ENCODE assay signal across 20 mouse cellular contexts in genomic region chr7:80018506-80019452, GRCm38 (mm10). TPM values are rescaled to one million over a fixed set of nuclear protein-coding genes. Genes with fewer than 3 reads are reported as not detected.
DNase-seq lines count a peak whose midpoint lies in the region; ATAC-seq and TF ChIP-seq lines count a peak whose summit lies in the region.
"Had no signal": no experiment of that assay in that cellular context is flagged by ENCODE, and none has a peak within 500 bp of the region (broad histone marks: within the 10 kb centered on the region; RNA-seq: fewer than 3 reads in every experiment).

No protein-coding gene starts in this region.

- DNase-seq in A20 (ENCODE audit: low read depth, low spot score) (peak; percentile 92), CH12.LX (ENCODE audit: extremely low read depth) (peak; percentile 73)
- DNase-seq in left cerebral cortex, postnatal 14 days (ENCODE audit: low spot score in 2 of 2) = no peak
- DNase-seq in limb, embryonic 10.5 days (ENCODE audit: low spot score) = no peak
- no peak for DNase-seq in lung, adult 18-20 months
- DNase-seq: cerebellum, postnatal 14 days; gastrocnemius, postnatal 36 days; heart, postnatal 4 days; layer of hippocampus, postnatal 36 days; lung, postnatal 10 days; right cerebral cortex, postnatal 4 days; thymus, adult 2 months had no signal

- H3K4me2 ChIP-seq in CH12.LX (ENCODE audit: insufficient read depth, low read depth, poor library complexity, severe bottlenecking) = peak overlapping the region; percentile 73
- H3K4me2 ChIP-seq: forebrain, embryonic 13.5 days; heart, embryonic 13.5 days; kidney, embryonic 15.5 days; neural tube, embryonic 12.5 days had no signal

- peak; percentile 32; the same call in 1 of the 2 replicates for ATAC-seq in megakaryocyte progenitor cell, adult 5-6 weeks (replicated peaks; ENCODE audit: poor library complexity)
- ATAC-seq: forebrain, embryonic 13.5 days had no signal

- intact Hi-C loops in left cerebral cortex, postnatal 14 days (cut with DNase I) = no loop called here

- no peak for TF ChIP-seq RAD21 in CH12.LX (IDR thresholded peaks at IDR 0.05; ENCODE audit: low read depth, low read length)

- H3K36me3 ChIP-seq in CH12.LX (replicated peaks in 1 of 2; ENCODE audit: control insufficient read depth in 1 of 2, insufficient read depth in 1 of 2, low read length in 1 of 2) = no peaks in the 10 kb centered on the region
- H3K36me3 ChIP-seq in limb, embryonic 10.5 days = no peaks in the 10 kb centered on the region
- H3K36me3 ChIP-seq: heart, embryonic 13.5 days; kidney, embryonic 15.5 days; midbrain, embryonic 10.5 days; neural tube, embryonic 12.5 days had no signal

- H3K27ac ChIP-seq in CH12.LX (ENCODE audit: insufficient read depth, low read depth) = no peak overlapping the region
- H3K27ac ChIP-seq in brown adipose tissue, adult 24 weeks (replicated peaks; ENCODE audit: low read depth, low read length) = peak overlapping the region; percentile 17
- no peak overlapping the region for H3K27ac ChIP-seq in limb, embryonic 10.5 days
- H3K27ac ChIP-seq: forebrain, embryonic 13.5 days; heart, embryonic 13.5 days; kidney, embryonic 15.5 days; liver, embryonic 14.5 days; midbrain, embryonic 10.5 days; neural tube, embryonic 12.5 days had no signal

- TF ChIP-seq CTCF in CH12.LX (conservative IDR thresholded peaks at IDR 0.05 in 1 of 2, IDR thresholded peaks at IDR 0.05 in 1 of 2; ENCODE audit: low read depth in 2 of 2, low read length in 2 of 2) = no peak

- dilution Hi-C loops in CH12.LX (cut with MboI; ENCODE audit: extremely low pct_ligation_motif_present, extremely low pct_unique_long_range_greater_than_20kb, low sequenced_read_pairs) = no loop called here

- TF ChIP-seq POLR2A in CH12.LX (IDR thresholded peaks at IDR 0.05; ENCODE audit: low read depth, low read length) = no peak

- peak; percentile 65 for TF ChIP-seq EP300 in CH12.LX (IDR thresholded peaks at IDR 0.05; ENCODE audit: low read length)

- in situ Hi-C loops in CH12.LX (cut with MboI; ENCODE audit: low pct_ligation_motif_present, low pct_unique_long_range_greater_than_20kb, low sequenced_read_pairs) = loop anchor here (25.0 kb wide), 1 partner anchor 244 kb away; the partner anchor contains the start of genes Ngrn and Vps33b

- H3K9ac ChIP-seq in CH12.LX (ENCODE audit: insufficient read depth, low read depth) = peak overlapping the region; percentile 66
- H3K9ac ChIP-seq: forebrain, embryonic 13.5 days; heart, embryonic 13.5 days; kidney, embryonic 15.5 days; liver, embryonic 14.5 days; neural tube, embryonic 12.5 days had no signal

- no peaks in the 10 kb centered on the region for H3K79me2 ChIP-seq in CH12.LX (replicated peaks; ENCODE audit: control insufficient read depth, extremely low read depth, insufficient read depth, poor library complexity, severe bottlenecking)

- H3K4me3 ChIP-seq in CH12.LX (replicated peaks in 1 of 3; ENCODE audit: low read depth in 2 of 3, low read length in 2 of 3, poor library complexity in 1 of 3) = no peak overlapping the region
- H3K4me3 ChIP-seq in brown adipose tissue, adult 24 weeks (ENCODE audit: insufficient read depth, low read depth, low read length) = no peak overlapping the region
- no peak overlapping the region for H3K4me3 ChIP-seq in limb, embryonic 10.5 days
- H3K4me3 ChIP-seq: forebrain, embryonic 13.5 days; heart, embryonic 13.5 days; kidney, embryonic 15.5 days; midbrain, embryonic 10.5 days; neural tube, embryonic 12.5 days had no signal

- H3K27me3 ChIP-seq in CH12.LX (replicated peaks) = no peaks in the 10 kb centered on the region
- no peaks in the 10 kb centered on the region for H3K27me3 ChIP-seq in limb, embryonic 10.5 days (ENCODE audit: low read depth, poor library complexity, severe bottlenecking)
- H3K27me3 ChIP-seq: forebrain, embryonic 13.5 days; heart, embryonic 13.5 days; kidney, embryonic 15.5 days; neural tube, embryonic 12.5 days had no signal

- H3K9me3 ChIP-seq in CH12.LX (replicated peaks; ENCODE audit: low read length) = no peaks in the 10 kb centered on the region
- H3K9me3 ChIP-seq in limb, embryonic 10.5 days (replicated peaks) = no peaks in the 10 kb centered on the region
- H3K9me3 ChIP-seq: forebrain, embryonic 13.5 days; heart, embryonic 13.5 days; kidney, embryonic 15.5 days; midbrain, embryonic 10.5 days; neural tube, embryonic 12.5 days had no signal

- peaks cover 2 to 46% of the 10 kb centered on the region in 2 experiments; a peak in 3 of 4 replicates for H3K4me1 ChIP-seq in CH12.LX (ENCODE audit: control insufficient read depth in 1 of 2, insufficient read depth in 2 of 2)
- peaks cover 7% of the 10 kb centered on the region for H3K4me1 ChIP-seq in brown adipose tissue, adult 24 weeks (ENCODE audit: control insufficient read depth, insufficient read depth, insufficient read length, low read length)
- H3K4me1 ChIP-seq in limb, embryonic 10.5 days = no peaks in the 10 kb centered on the region
- H3K4me1 ChIP-seq: forebrain, embryonic 13.5 days; heart, embryonic 13.5 days; neural tube, embryonic 12.5 days had no signal

- 88% methylated on average over 16 of the region's 17 CpGs for WGBS in limb, embryonic 10.5 days

TF ChIP-seq in CH12.LX, 34 proteins besides CTCF, POLR2A, EP300 and RAD21:
- TF ChIP-seq KAT2A (IDR thresholded peaks at IDR 0.05; ENCODE audit: insufficient replicate concordance, low read length) = no peak
- no peak for TF ChIP-seq ZC3H11A (IDR thresholded peaks at IDR 0.05; ENCODE audit: low read depth, low read length)
- no peak for TF ChIP-seq MYC (IDR thresholded peaks at IDR 0.05; ENCODE audit: low read depth, low read length)
- peak; percentile 38; the same call in 1 of the 2 replicates for TF ChIP-seq ELF1 (IDR thresholded peaks at IDR 0.05; ENCODE audit: low read depth, low read length)
- no peak for TF ChIP-seq RCOR1 (conservative IDR thresholded peaks at IDR 0.05; ENCODE audit: low read depth, low read length)
- peak; percentile 74 for TF ChIP-seq CHD2 (IDR thresholded peaks at IDR 0.05; ENCODE audit: low read length)
- no peak; the same call in 1 of the 2 replicates for TF ChIP-seq JUND (conservative IDR thresholded peaks at IDR 0.05; ENCODE audit: low read depth, low read length)
- TF ChIP-seq TCF12 (IDR thresholded peaks at IDR 0.05; ENCODE audit: low read depth, low read length) = 0 out of 2 replicates have a peak, but pooled peaks have one; percentile 25
- no peak for TF ChIP-seq UBTF (IDR thresholded peaks at IDR 0.05; ENCODE audit: low read depth, low read length)
- TF ChIP-seq MAFK (IDR thresholded peaks at IDR 0.05; ENCODE audit: insufficient replicate concordance, low read length) = no peak
- TF ChIP-seq E2F4 (IDR thresholded peaks at IDR 0.05; ENCODE audit: insufficient replicate concordance, low read depth, low read length) = no peak
- TF ChIP-seq TBP (conservative IDR thresholded peaks at IDR 0.05; ENCODE audit: low read depth, low read length) = no peak
- TF ChIP-seq SMC3 (IDR thresholded peaks at IDR 0.05; ENCODE audit: low read depth, low read length) = no peak
- peak; percentile 77 for TF ChIP-seq IRF4 (IDR thresholded peaks at IDR 0.05; ENCODE audit: low read depth, low read length)
- no peak for TF ChIP-seq JUN (IDR thresholded peaks at IDR 0.05; ENCODE audit: insufficient read depth, low read depth, low read length)
- peak; percentile 91 for TF ChIP-seq ZNF384 (IDR thresholded peaks at IDR 0.05; ENCODE audit: low read depth, low read length)
- no peak for TF ChIP-seq CHD1 (IDR thresholded peaks at IDR 0.05; ENCODE audit: low read depth, low read length)
- TF ChIP-seq PAX5 (IDR thresholded peaks at IDR 0.05; ENCODE audit: low read length) = no peak
- no peak for TF ChIP-seq MAX (IDR thresholded peaks at IDR 0.05; ENCODE audit: low read length)
- TF ChIP-seq SIN3A (IDR thresholded peaks at IDR 0.05; ENCODE audit: low read length) = no peak
- no peak for TF ChIP-seq POLR2AphosphoS2 (IDR thresholded peaks at IDR 0.05; ENCODE audit: low read depth, low read length)
- no peak for TF ChIP-seq ZKSCAN1 (IDR thresholded peaks at IDR 0.05; ENCODE audit: borderline replicate concordance, low read depth, low read length)
- no peak for TF ChIP-seq MEF2A (IDR thresholded peaks at IDR 0.05; ENCODE audit: borderline replicate concordance, low read depth, low read length)
- TF ChIP-seq MAZ (IDR thresholded peaks at IDR 0.05; ENCODE audit: low read depth, low read length) = no peak
- no peak for TF ChIP-seq NELFE (IDR thresholded peaks at IDR 0.05; ENCODE audit: low read depth, low read length)
- no peak; the same call in 1 of the 2 replicates for TF ChIP-seq HCFC1 (IDR thresholded peaks at IDR 0.05; ENCODE audit: low read depth, low read length)

RNA-seq across cellular contexts. Expression of gene Zfp710, which starts 5.8 kb away (rescaled TPM):
- 16.2 and 16.3 TPM in 2 replicates for total RNA-seq in CH12.LX (2012; rRNA removed)
- total RNA-seq in CH12.LX (2014; rRNA removed) = 6.1 and 7.6 TPM in 2 replicates
- 12.1 and 14.4 TPM in 2 replicates for polyA plus RNA-seq in CH12.LX (2012; ENCODE audit: insufficient read length, low read depth)
- 6.4 and 7.7 TPM in 2 replicates for polyA plus RNA-seq in brown adipose tissue, adult 24 weeks (2012; ENCODE audit: insufficient read depth, insufficient read length, missing spikeins)
- 18.9 and 19.3 TPM in 2 replicates for total RNA-seq in megakaryocyte progenitor cell, adult 5-6 weeks (2015)
- 22.7 and 23.6 TPM in 2 replicates for total RNA-seq in megakaryocyte progenitor cell, adult 5-6 weeks (2017)
- 10 to 100 TPM; 15.7 to 16.0 TPM for total RNA-seq in left cerebral cortex, postnatal 14 days (2021)
- polyA plus RNA-seq in limb, embryonic 10.5 days (2016; fragmentation: Nextera tagmentation; extraction: Ambion mirVana) = 19.4 and 19.7 TPM in 2 replicates

Comparison
In these comparisons a context has a peak if more than half of its experiments do, and no peak if none do; other contexts are left out.
1. DNase-seq: peak in A20 (single experiment) and CH12.LX (single experiment); none in left cerebral cortex, postnatal 14 days (0 of 2), limb, embryonic 10.5 days (single experiment) and lung, adult 18-20 months (0 of 2).